Mouse (Mus musculus) duodenum, adult 2 months (tissue): Measurements from ENCODE around the gene Rab3c. TPM values are rescaled to one million over a fixed set of nuclear protein-coding genes. Genes with fewer than 3 reads are reported as not detected.

Experiments
- polyA plus RNA-seq: library from polyadenylated mRNA; depleted of rRNA; stranded (reverse); fragments of >200 nt; gene quantifications from 2 replicates; pipeline ENCODE4 v1.2.3, GENCODE M21; 2012; ENCODE audit warnings: low replicate concordance; rRNA removed

Gene Rab3c
- polyA plus RNA-seq, result 0.21 and 0.40 TPM in 2 replicates

DNA sequence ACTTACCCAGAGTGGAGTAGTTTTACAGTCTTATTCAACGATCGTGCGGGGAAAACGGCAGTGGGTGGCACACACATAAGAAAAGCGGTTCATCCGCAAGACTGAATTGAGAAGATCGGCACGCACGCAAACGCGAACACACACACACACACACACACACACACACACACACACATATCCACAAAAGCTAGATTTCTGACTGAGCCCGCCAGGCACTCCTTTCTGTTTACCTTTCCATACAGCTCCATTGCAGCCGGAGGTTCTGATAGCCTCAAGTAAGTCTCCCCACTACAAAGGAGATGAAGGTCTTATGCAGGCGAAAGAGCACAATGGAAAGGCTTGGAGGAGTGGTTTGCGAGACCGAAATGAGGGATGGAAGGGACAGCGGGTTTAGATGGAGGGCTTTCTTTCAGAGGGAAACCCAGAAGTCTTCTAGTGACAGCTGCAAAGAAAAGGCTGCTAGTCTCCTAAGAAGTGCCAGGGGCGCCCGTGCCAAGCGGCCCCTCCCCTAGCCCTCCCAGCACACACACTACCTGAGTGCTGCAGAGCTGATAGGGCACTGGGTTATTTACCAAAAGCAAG, at the start of gene Rab3c:
Rab3c (minus strand) TSS at position 434 of the 582 bp plus-strand sequence.

Other genes with a start within 250 kb of the Rab3c start
- 0.16 and 0.44 TPM in 2 replicates for gene Gapt, start 76.2 kb upstream of the Rab3c start, polyA plus RNA-seq
- 1.3 and 2.1 TPM in 2 replicates for gene Plk2, start 114.0 kb upstream of the Rab3c start, polyA plus RNA-seq